Mouse (Mus musculus) telencephalon, adult 2 months (tissue): ENCODE results near the gene Vamp2.

Experiments
- DNase-seq: peaks from one replicate; pipeline ENCODE4 v3.0.0-alpha.2; 2011; ENCODE audit warnings: low read depth, low spot score

The Vamp2 gene

GRCm38 (mm10) chr11:69064259-69065133, 23.8 kb upstream of the Vamp2 start:
- DNase-seq: no peak

- no peak for DNase-seq
Observed at GRCm38 (mm10) chr11:69065394-69065925, 22.8 kb upstream of the Vamp2 start.

- no peak for DNase-seq
Observed at GRCm38 (mm10) chr11:69066163-69066861, 22.0 kb upstream of the Vamp2 start.

- peak; percentile 84 for DNase-seq
Observed at GRCm38 (mm10) chr11:69066956-69067355, 21.3 kb upstream of the Vamp2 start.

- no peak for DNase-seq
Observed at GRCm38 (mm10) chr11:69067601-69068000, 20.7 kb upstream of the Vamp2 start.

GRCm38 (mm10) chr11:69070093-69070492, 18.2 kb upstream of the Vamp2 start:
- DNase-seq: no peak

- DNase-seq: peak; percentile 96
Observed at GRCm38 (mm10) chr11:69070590-69071222, 17.6 kb upstream of the Vamp2 start, which contains the start of gene Tmem107. Tmem107 (plus strand) TSS chr11:69070806.

- no peak for DNase-seq
Observed at GRCm38 (mm10) chr11:69071262-69071661, 17.0 kb upstream of the Vamp2 start.

- DNase-seq: no peak
Observed at GRCm38 (mm10) chr11:69072234-69072633, 16.1 kb upstream of the Vamp2 start.

- no peak for DNase-seq
Observed at GRCm38 (mm10) chr11:69072666-69073064, 15.6 kb upstream of the Vamp2 start.

GRCm38 (mm10) chr11:69073065-69073888, 15.0 kb upstream of the Vamp2 start:
- peak; percentile 97 for DNase-seq

- peak; percentile 66 for DNase-seq
Observed at GRCm38 (mm10) chr11:69073951-69074775, 14.1 kb upstream of the Vamp2 start.

GRCm38 (mm10) chr11:69074776-69075069, 13.6 kb upstream of the Vamp2 start:
- DNase-seq: no peak

- no peak for DNase-seq
Observed at GRCm38 (mm10) chr11:69075764-69076479, 12.4 kb upstream of the Vamp2 start.

- no peak for DNase-seq
Observed at GRCm38 (mm10) chr11:69076572-69076971, 11.7 kb upstream of the Vamp2 start.

GRCm38 (mm10) chr11:69077316-69077715, 11.0 kb upstream of the Vamp2 start:
- no peak for DNase-seq

- DNase-seq: no peak
Observed at GRCm38 (mm10) chr11:69078041-69078440, 10.2 kb upstream of the Vamp2 start.

- DNase-seq: no peak
Observed at GRCm38 (mm10) chr11:69078805-69079438, 9.4 kb upstream of the Vamp2 start.
